Comparison of ENCODE assay signal across 11 mouse cellular contexts in genomic region chr1:69683851-69684250, GRCm38 (mm10). TPM values are rescaled to one million over a fixed set of nuclear protein-coding genes. Genes with fewer than 3 reads are reported as not detected.
DNase-seq lines count a peak whose midpoint lies in the region; ATAC-seq and TF ChIP-seq lines count a peak whose summit lies in the region.
"Had no signal": no experiment of that assay in that cellular context is flagged by ENCODE, and none has a peak within 500 bp of the region (broad histone marks: within the 10 kb centered on the region; RNA-seq: fewer than 3 reads in every experiment).

No protein-coding gene starts in this region.

- H3K9me3 ChIP-seq in megakaryocyte, embryonic 14.5 days = no peaks in the 10 kb centered on the region
- H3K9me3 ChIP-seq in hindbrain, postnatal 0 days (ENCODE audit: low read length) = no peaks in the 10 kb centered on the region
- H3K9me3 ChIP-seq in neural tube, embryonic 15.5 days (replicated peaks) = no peaks in the 10 kb centered on the region

- 64% methylated on average over 3 of the region's 3 CpGs for WGBS in hindbrain, postnatal 0 days
- 53% methylated on average over 3 of the region's 3 CpGs for WGBS in neural tube, embryonic 15.5 days

- H3K27ac ChIP-seq in gastrocnemius, adult 2 months = peak overlapping the region; percentile 91; the same call in 1 of the 2 replicates
- no peak overlapping the region for H3K27ac ChIP-seq in hindbrain, postnatal 0 days
- H3K27ac ChIP-seq in neural tube, embryonic 15.5 days (replicated peaks) = no peak overlapping the region

- H3K9ac ChIP-seq in hindbrain, postnatal 0 days (replicated peaks; ENCODE audit: low read length) = no peak overlapping the region
- H3K9ac ChIP-seq in neural tube, embryonic 15.5 days (replicated peaks) = no peak overlapping the region

- peaks cover 3% of the 10 kb centered on the region for H3K36me3 ChIP-seq in megakaryocyte, embryonic 14.5 days (replicated peaks; ENCODE audit: low read length)
- H3K36me3 ChIP-seq in hindbrain, postnatal 0 days (ENCODE audit: insufficient read depth, low read length) = no peaks in the 10 kb centered on the region
- H3K36me3 ChIP-seq in neural tube, embryonic 15.5 days = no peaks in the 10 kb centered on the region

- H3K27me3 ChIP-seq in megakaryocyte, embryonic 14.5 days (replicated peaks) = no peaks in the 10 kb centered on the region
- no peaks in the 10 kb centered on the region for H3K27me3 ChIP-seq in hindbrain, postnatal 0 days (ENCODE audit: insufficient read depth, low read length)
- no peaks in the 10 kb centered on the region for H3K27me3 ChIP-seq in neural tube, embryonic 15.5 days (replicated peaks)

- intact Hi-C loops in gastrocnemius, adult 2 months (cut with DNase I) = loop anchor here (5.0 kb wide), 1 partner anchor 87 kb away; no protein-coding TSS in a partner anchor

- peak overlapping the region; percentile 94 for H3K4me3 ChIP-seq in gastrocnemius, adult 2 months
- H3K4me3 ChIP-seq in megakaryocyte, embryonic 14.5 days (replicated peaks) = peak overlapping the region; percentile 92
- H3K4me3 ChIP-seq in hindbrain, postnatal 0 days (ENCODE audit: low read length) = no peak overlapping the region
- H3K4me3 ChIP-seq in neural tube, embryonic 15.5 days (replicated peaks) = no peak overlapping the region
- H3K4me3 ChIP-seq: myocyte had no signal

- DNase-seq in gastrocnemius, adult 2 months = no peak
- no peak for DNase-seq in gastrocnemius, postnatal 4 days (ENCODE audit: low spot score in 2 of 2)
- no peak for DNase-seq in hindbrain, postnatal 0 days (ENCODE audit: low spot score)
- no peak for DNase-seq in frontal cortex, postnatal 36 days (ENCODE audit: low spot score in 2 of 2)
- DNase-seq in cerebellum, adult 8-10 months = no peak
- DNase-seq: kidney, postnatal 36 days; thymus, adult 2 months had no signal

- no peak for TF ChIP-seq CTCF in gastrocnemius, adult 2 months (IDR thresholded peaks at IDR 0.05)
- TF ChIP-seq CTCF in hindbrain, postnatal 0 days (IDR thresholded peaks at IDR 0.05; ENCODE audit: low read depth) = no peak

- H3K4me2 ChIP-seq in hindbrain, postnatal 0 days (ENCODE audit: low read depth, low read length) = peak overlapping the region; percentile 90
- peak overlapping the region; percentile 80 for H3K4me2 ChIP-seq in neural tube, embryonic 15.5 days

- peaks cover 46% of the 10 kb centered on the region for H3K4me1 ChIP-seq in megakaryocyte, embryonic 14.5 days
- 0 out of 2 replicates have a peak, but pooled peaks cover 3% of the 10 kb centered on the region for H3K4me1 ChIP-seq in hindbrain, postnatal 0 days (ENCODE audit: insufficient read depth, low read length)
- H3K4me1 ChIP-seq in neural tube, embryonic 15.5 days = peaks cover 30% of the 10 kb centered on the region

- no peak for ATAC-seq in megakaryocyte, adult 5-6 weeks (ENCODE audit: poor library complexity, severe bottlenecking)
- ATAC-seq in hindbrain, postnatal 0 days = no peak
- ATAC-seq in neural tube, embryonic 15.5 days (ENCODE audit: low FRiP score) = no peak

RNA-seq across cellular contexts. Expression of gene Ikzf2, which starts 3.2 kb away (rescaled TPM):
- 10 to 100 TPM; 15.0 to 24.4 TPM for total RNA-seq in gastrocnemius, adult 2 months (2021)
- 1 to 10 TPM; 5.4 to 8.1 TPM for total RNA-seq in gastrocnemius, postnatal 4 days (2021)
- 1.7 TPM in 1 of 2 replicates, not detected in the other for polyA plus RNA-seq in megakaryocyte, embryonic 14.5 days (2012; ENCODE audit: insufficient read depth, low replicate concordance)
- total RNA-seq in megakaryocyte, adult 5-6 weeks (2015) = 6.7 and 10.8 TPM in 2 replicates
- 6.8 and 8.8 TPM in 2 replicates for total RNA-seq in megakaryocyte, adult 5-6 weeks (2017)
- total RNA-seq in hindbrain, postnatal 0 days (2014; rRNA removed) = 3.3 and 4.0 TPM in 2 replicates
- 0.94 and 1.8 TPM in 2 replicates for polyA plus RNA-seq in hindbrain, postnatal 0 days (2015; fragmentation: Nextera tagmentation; extraction: Ambion mirVana)
- polyA plus RNA-seq in neural tube, embryonic 15.5 days (2015; fragmentation: Nextera tagmentation; extraction: Ambion mirVana) = 3.7 and 5.3 TPM in 2 replicates

Comparison
In these comparisons a context has a peak if more than half of its experiments do, and no peak if none do; other contexts are left out.
1. H3K4me3 ChIP-seq: peak in gastrocnemius, adult 2 months (single experiment) and megakaryocyte, embryonic 14.5 days (single experiment); none in hindbrain, postnatal 0 days (single experiment) and neural tube, embryonic 15.5 days (single experiment).